Mouse (Mus musculus) kidney, postnatal 10 days (tissue): Measurements from ENCODE around the gene Pex5.
"Not testable (repeated sequence)": the region's sequence is repeated elsewhere in the genome, so short reads cannot be mapped to it uniquely, and the experiment has no call there.

ENCODE experiments used
- DNase-seq: peaks from one replicate; pipeline ENCODE4 v3.0.0; 2021; ENCODE audit warnings: mixed read lengths

The Pex5 gene

GRCm38 (mm10) chr6:124426604-124427003 is 11.7 kb upstream of the Pex5 start:
- no peak for DNase-seq

GRCm38 (mm10) chr6:124425523-124425922 is 10.7 kb upstream of the Pex5 start:
- no peak for DNase-seq

GRCm38 (mm10) chr6:124425042-124425441 is 10.2 kb upstream of the Pex5 start:
- peak; percentile 50 for DNase-seq

GRCm38 (mm10) chr6:124424068-124424498 is 9.2 kb upstream of the Pex5 start:
- DNase-seq = no peak

- DNase-seq = no peak
Measured at GRCm38 (mm10) chr6:124418686-124419085, 3.8 kb upstream of the Pex5 start.

- peak; percentile 89 for DNase-seq
Measured at GRCm38 (mm10) chr6:124415347-124416088, 651 bp upstream of the Pex5 start.

- no peak for DNase-seq
Measured at GRCm38 (mm10) chr6:124414150-124414926, 529 bp downstream of the Pex5 start.

GRCm38 (mm10) chr6:124413770-124414149 is 1.1 kb downstream of the Pex5 start:
- DNase-seq = no peak

- no peak for DNase-seq
Measured at GRCm38 (mm10) chr6:124408355-124408754, 6.5 kb downstream of the Pex5 start.

GRCm38 (mm10) chr6:124407180-124407579 is 7.7 kb downstream of the Pex5 start:
- no peak for DNase-seq

- DNase-seq = no peak
Measured at GRCm38 (mm10) chr6:124406326-124406725, 8.5 kb downstream of the Pex5 start.

GRCm38 (mm10) chr6:124399738-124400137 is 15.1 kb downstream of the Pex5 start:
- DNase-seq = no peak

- DNase-seq = not testable (repeated sequence)
Measured at GRCm38 (mm10) chr6:124394991-124395390, 19.9 kb downstream of the Pex5 start.

GRCm38 (mm10) chr6:124380142-124380541 is 34.7 kb downstream of the Pex5 start:
- no peak for DNase-seq

- DNase-seq = peak; percentile 76
Measured at GRCm38 (mm10) chr6:124379331-124379730, 35.5 kb downstream of the Pex5 start.

- DNase-seq = no peak
Measured at GRCm38 (mm10) chr6:124377494-124378255, 37.2 kb downstream of the Pex5 start.

- no peak for DNase-seq
Measured at GRCm38 (mm10) chr6:124376311-124376710, 38.6 kb downstream of the Pex5 start.

GRCm38 (mm10) chr6:124375435-124375884 is 39.4 kb downstream of the Pex5 start:
- DNase-seq = no peak

- no peak for DNase-seq
Measured at GRCm38 (mm10) chr6:124374683-124375082, 40.2 kb downstream of the Pex5 start.

- DNase-seq = no peak
Measured at GRCm38 (mm10) chr6:124373584-124374206, 41.2 kb downstream of the Pex5 start.

- no peak for DNase-seq
Measured at GRCm38 (mm10) chr6:124364328-124364727, 50.5 kb downstream of the Pex5 start.

- no peak for DNase-seq
Measured at GRCm38 (mm10) chr6:124360549-124360948, 54.3 kb downstream of the Pex5 start.

GRCm38 (mm10) chr6:124358953-124359352 is 55.9 kb downstream of the Pex5 start:
- no peak for DNase-seq
